Mouse (Mus musculus) heart, postnatal 0 days (tissue): ENCODE data around the gene Wdr4.

Experiments
- CTCF ChIP-seq: IDR thresholded peaks from 2 replicates; pipeline ENCODE4 v1.5.1; 2016; ENCODE audit warnings: antibody characterized with exemption, control low read depth, low read depth
- EP300 ChIP-seq: IDR thresholded peaks from 2 replicates; pipeline ENCODE4 v1.6.1; 2016; ENCODE audit warnings: antibody characterized with exemption, low read depth

DNA sequence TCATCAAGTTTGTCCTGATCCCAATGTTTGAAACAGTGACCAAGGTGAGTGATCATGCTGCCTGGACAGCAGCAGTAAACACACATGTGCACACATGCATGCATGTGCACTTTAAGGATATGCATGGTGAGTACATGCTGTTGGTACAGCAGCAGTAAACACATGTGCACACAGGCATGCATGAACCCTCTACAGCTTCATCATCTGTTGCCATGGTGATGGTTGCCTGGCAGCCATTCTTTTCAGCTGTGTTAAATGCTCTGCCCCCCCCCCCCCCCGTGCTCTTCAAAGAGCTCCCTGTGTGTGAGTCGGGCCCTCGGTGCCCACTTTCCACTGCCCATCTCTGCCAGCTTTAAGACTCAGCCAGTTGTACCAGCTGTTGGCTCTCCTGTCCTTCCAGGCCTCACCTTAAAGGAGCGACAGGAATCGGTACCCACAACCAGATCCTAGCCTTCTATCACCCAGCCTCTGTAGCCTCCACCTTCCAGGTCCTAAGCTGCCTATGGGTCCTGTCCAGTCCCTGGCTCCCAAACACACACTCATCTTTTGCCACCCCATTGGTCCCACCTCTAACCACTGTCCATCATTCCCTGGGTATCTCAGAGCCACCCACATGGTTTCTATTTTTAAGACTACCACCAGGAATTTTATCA lies 48.9 kb downstream of the Wdr4 start:
- TF ChIP-seq CTCF: no peak
- no peak for TF ChIP-seq EP300
